Mouse (Mus musculus) lung, postnatal 0 days (tissue): ENCODE measurements at regions not wholly inside any gene's neighbourhood (a gene's known extent, or its start where the extent isn't known, plus 50 kb on each side); places are given as distances from the start of the nearest gene placed in this dataset.

ENCODE experiments used
- ATAC-seq: fragments of 200-750 bp; cut with Nextera tagmentation; 2 replicates; pipeline ENCODE4 v1.8.0; 2017; ENCODE audit warnings: moderate library complexity
- DNase-seq: peaks from one replicate; pipeline ENCODE4 v3.0.0-alpha.2; 2016; ENCODE audit warnings: low spot score
- H3K27ac ChIP-seq: fragments of 300-500 bp; sonication (generic); 2 replicates; pipeline ENCODE4 v1.5.1; 2014; ENCODE audit warnings: antibody characterized with exemption, mild to moderate bottlenecking, low read length, mixed read lengths
- H3K27me3 ChIP-seq: fragments of 300-500 bp; sonication (generic); replicated peaks from 2 replicates; pipeline ENCODE4 v1.6.1; 2014; ENCODE audit warnings: low read length, mixed read lengths; ENCODE audit not compliant: insufficient read depth
- H3K36me3 ChIP-seq: fragments of 300-500 bp; sonication (generic); 2 replicates; pipeline ENCODE4 v1.6.1; 2014; ENCODE audit warnings: low read length, mixed read lengths; ENCODE audit not compliant: insufficient read depth
- H3K4me1 ChIP-seq: fragments of 300-500 bp; sonication (generic); 2 replicates; pipeline ENCODE4 v1.6.1; 2014; ENCODE audit warnings: antibody characterized with exemption, low read depth, low read length, mixed read lengths; ENCODE audit not compliant: insufficient read depth
- H3K4me2 ChIP-seq: fragments of 300-500 bp; sonication (generic); replicated peaks from 2 replicates; pipeline ENCODE4 v1.6.1; 2014; ENCODE audit warnings: low read depth, mild to moderate bottlenecking, low read length, moderate library complexity, mixed read lengths
- H3K4me3 ChIP-seq: fragments of 300-500 bp; sonication (generic); 2 replicates; pipeline ENCODE4 v1.5.1; 2014; ENCODE audit warnings: low read depth, low read length
- H3K9ac ChIP-seq: fragments of 300-500 bp; sonication (generic); replicated peaks from 2 replicates; pipeline ENCODE4 v1.6.1; 2014; ENCODE audit warnings: low read depth, mild to moderate bottlenecking
- H3K9me3 ChIP-seq: fragments of 300-500 bp; sonication (generic); 2 replicates; pipeline ENCODE4 v1.6.1; 2016; ENCODE audit warnings: low read length, mixed read lengths
- CTCF ChIP-seq: IDR thresholded peaks from 2 replicates; pipeline ENCODE4 v1.5.1; 2016; ENCODE audit warnings: antibody characterized with exemption, mild to moderate bottlenecking
- EP300 ChIP-seq: IDR thresholded peaks from 2 replicates; pipeline ENCODE4 v1.6.1; 2016; ENCODE audit warnings: antibody characterized with exemption, mild to moderate bottlenecking, control low read depth
- WGBS: fragments of 180-500 bp; shearing (Covaris S2); extraction: QIAGEN DNeasy Blood & Tissue Kit; methylation state at CpG from one replicate; pipeline ENCODE4 v1.1.7; 2014; 5-methylcytosine and 5-hydroxymethylcytosine counted together

GRCm38 (mm10) chr3:54630254-54630653 is 62.4 kb upstream of the Supt20 start:
- WGBS = 89% methylated on average over 7 of the region's 7 CpGs
- TF ChIP-seq EP300 (no peak), CTCF (no peak)
- no peak overlapping the region for H3K4me2 ChIP-seq
- ATAC-seq (no peak), DNase-seq (no peak)
- no peaks in the 10 kb centered on the region for H3K9me3 ChIP-seq
- H3K4me1 ChIP-seq = no peaks in the 10 kb centered on the region
- no peak overlapping the region for H3K9ac ChIP-seq
- H3K27ac ChIP-seq = no peak overlapping the region
- H3K36me3 ChIP-seq = no peaks in the 10 kb centered on the region
- no peak overlapping the region for H3K4me3 ChIP-seq
- no peaks in the 10 kb centered on the region for H3K27me3 ChIP-seq

GRCm38 (mm10) chr3:54632731-54633130 is 59.9 kb upstream of the Supt20 start:
- Histone ChIP-seq H3K36me3 (no peaks in the 10 kb centered on the region), H3K27ac (no peak overlapping the region), H3K9me3 (no peaks in the 10 kb centered on the region), H3K4me1 (no peaks in the 10 kb centered on the region), H3K4me3 (no peak overlapping the region), H3K4me2 (no peak overlapping the region), H3K27me3 (no peaks in the 10 kb centered on the region), H3K9ac (no peak overlapping the region)
- TF ChIP-seq EP300 (no peak), CTCF (no peak)
- no peak for ATAC-seq
- WGBS = 97% methylated on average over 13 of the region's 13 CpGs
- no peak for DNase-seq

GRCm38 (mm10) chr3:54633446-54633845 is 59.2 kb upstream of the Supt20 start:
- TF ChIP-seq CTCF = no peak
- TF ChIP-seq EP300 = no peak
- Histone ChIP-seq H3K4me3 (no peak overlapping the region), H3K9me3 (no peaks in the 10 kb centered on the region), H3K4me2 (no peak overlapping the region), H3K9ac (no peak overlapping the region), H3K4me1 (no peaks in the 10 kb centered on the region), H3K36me3 (no peaks in the 10 kb centered on the region), H3K27ac (no peak overlapping the region), H3K27me3 (no peaks in the 10 kb centered on the region)
- no peak for DNase-seq
- no peak for ATAC-seq
- 92% methylated on average over 23 of the region's 23 CpGs for WGBS

GRCm38 (mm10) chr3:54634456-54634855 is 58.2 kb upstream of the Supt20 start:
- H3K27me3 ChIP-seq = no peaks in the 10 kb centered on the region
- H3K27ac ChIP-seq = no peak overlapping the region
- ATAC-seq = no peak
- TF ChIP-seq CTCF (no peak), EP300 (no peak)
- H3K9me3 ChIP-seq = no peaks in the 10 kb centered on the region
- no peak overlapping the region for H3K4me3 ChIP-seq
- H3K4me2 ChIP-seq = no peak overlapping the region
- no peak for DNase-seq
- 98% methylated on average over 10 of the region's 10 CpGs for WGBS
- no peaks in the 10 kb centered on the region for H3K36me3 ChIP-seq
- no peak overlapping the region for H3K9ac ChIP-seq
- no peaks in the 10 kb centered on the region for H3K4me1 ChIP-seq
